Mouse (Mus musculus) kidney, adult 11 months (tissue): Measurements from ENCODE around the gene Hectd4.
"Not testable (repeated sequence)": the region's sequence is repeated elsewhere in the genome, so short reads cannot be mapped to it uniquely, and the experiment has no call there.

ENCODE experiments used
- DNase-seq: peaks from one replicate; pipeline ENCODE4 v3.0.0; 2022

Hectd4 gene

DNA sequence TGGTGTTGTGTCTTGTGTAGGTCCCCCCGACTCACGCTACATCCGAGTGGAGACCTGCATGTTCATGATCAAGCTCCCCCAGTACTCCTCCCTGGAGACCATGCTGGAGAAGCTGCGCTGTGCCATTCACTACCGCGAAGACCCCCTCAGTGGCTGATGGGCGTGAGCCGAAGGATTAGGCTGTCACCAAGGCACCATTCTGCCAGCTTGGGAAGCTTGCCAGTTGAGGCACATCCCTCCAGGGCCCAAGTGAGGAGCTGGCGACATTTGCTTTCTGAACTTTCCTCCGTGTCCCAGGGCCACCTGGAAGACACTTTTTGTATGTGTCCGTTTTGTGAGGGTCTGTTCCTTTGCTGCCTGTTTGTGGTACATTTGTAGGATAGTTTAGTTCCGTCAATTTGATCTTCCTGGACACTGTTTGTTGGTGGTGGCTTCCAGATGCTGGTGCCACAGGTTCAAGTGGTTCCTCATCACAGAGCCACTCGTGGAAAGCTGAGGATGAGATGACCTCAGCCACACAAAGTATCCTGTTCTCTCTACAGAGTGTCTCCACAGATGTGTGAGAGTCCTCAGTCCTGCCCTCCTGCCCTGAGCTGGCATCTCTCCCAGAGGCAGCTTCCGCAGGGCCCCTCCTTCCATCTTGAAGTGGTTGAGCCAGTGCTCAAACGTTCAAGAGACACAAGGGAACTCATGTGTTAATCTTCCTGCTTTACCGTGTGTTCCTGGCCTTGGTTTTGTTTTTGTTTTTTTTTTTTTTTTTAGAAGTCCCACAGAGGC is 146.6 kb downstream of the Hectd4 start:
- no peak for DNase-seq

GRCm38 (mm10) chr5:121367255-121367654 is 147.2 kb downstream of the Hectd4 start:
- no peak for DNase-seq

DNA sequence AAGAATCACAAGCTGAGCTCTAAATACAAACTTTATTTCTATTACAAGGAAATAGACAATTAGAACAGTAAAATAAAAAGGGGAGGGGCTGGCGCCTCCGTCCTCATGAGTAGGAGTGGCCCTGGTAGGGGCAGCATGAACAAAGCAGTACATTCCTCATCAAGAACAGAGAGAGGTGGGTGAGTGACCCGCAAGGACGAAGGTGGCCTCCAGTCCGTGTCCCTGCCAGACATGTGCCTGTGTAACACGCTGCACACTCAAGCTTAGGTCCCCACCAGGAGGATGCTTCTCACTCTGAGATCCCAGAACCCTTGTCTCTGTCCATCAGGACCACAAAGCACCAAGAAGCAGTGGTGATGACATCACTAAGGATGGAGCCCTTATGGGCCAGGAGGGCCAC is 151.7 kb downstream of the Hectd4 start:
- no peak for DNase-seq

DNA sequence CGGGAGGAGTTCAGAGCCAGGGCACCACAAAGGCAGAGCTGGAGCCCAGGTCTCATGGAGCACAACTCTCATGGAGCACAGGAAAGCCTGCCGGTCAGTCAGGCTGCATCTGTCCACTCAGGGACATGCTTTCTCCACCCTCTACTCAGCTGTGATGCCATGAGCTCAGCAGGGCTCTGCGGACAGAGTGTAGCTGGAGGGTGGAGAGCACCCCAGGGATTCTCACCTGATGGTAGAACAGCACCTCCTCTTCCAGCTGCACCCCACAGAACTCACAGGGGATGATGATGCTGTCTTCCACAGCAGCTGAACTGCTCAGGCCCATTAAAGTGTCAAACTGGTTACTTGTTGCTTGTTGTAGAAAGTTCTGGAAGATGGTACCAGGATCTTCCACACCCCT is 154.8 kb downstream of the Hectd4 start:
- no peak for DNase-seq

DNA sequence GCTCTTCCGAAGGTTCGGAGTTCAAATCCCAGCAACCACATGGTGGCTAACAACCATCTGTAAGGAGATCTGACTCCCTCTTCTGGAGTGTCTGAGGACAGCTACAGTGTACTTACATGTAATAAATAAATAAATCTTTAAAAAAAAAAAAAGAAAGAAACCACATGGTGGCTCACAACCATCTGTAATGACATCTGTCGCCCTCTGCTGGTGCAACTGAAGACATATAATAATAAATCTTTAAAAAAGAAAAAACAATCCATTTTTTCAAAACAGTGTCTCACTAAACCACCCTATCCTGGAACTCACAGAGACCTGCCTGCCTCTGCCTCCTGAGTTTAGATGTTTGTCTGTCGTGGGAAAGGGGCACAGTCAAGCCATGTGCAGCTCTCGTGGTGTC is 157.0 kb downstream of the Hectd4 start:
- DNase-seq = not testable (repeated sequence)

DNA sequence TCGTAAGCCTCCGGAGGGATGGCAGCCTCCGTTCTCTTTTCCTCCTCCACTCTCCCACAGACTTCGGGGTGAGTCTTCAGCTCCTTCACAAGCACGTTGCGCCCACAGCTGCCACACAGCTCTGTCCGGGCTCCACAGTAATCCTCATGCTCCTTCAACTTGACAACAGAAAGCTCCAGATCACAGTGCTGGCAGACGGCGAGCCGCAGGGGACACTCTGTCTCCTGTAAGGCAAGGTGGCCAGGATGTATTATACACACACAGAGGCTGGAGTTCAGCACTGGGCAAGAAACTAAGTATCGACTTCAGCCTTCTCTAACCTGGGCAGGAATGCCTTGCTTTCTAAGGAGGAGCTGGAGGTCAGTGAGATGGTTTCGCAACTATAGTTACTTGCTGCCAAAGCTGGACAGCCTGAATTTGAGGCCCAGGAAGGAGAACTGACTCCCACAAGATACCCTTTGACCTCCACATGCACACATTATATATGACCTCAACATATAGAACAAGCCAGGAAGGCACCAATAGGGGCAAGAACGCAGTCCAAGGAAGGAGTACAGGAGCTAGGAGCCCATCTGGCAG is 158.7 kb downstream of the Hectd4 start:
- DNase-seq = no peak

GRCm38 (mm10) chr5:121380692-121381091 is 160.7 kb downstream of the Hectd4 start:
- DNase-seq = no peak

- no peak for DNase-seq
Observed at GRCm38 (mm10) chr5:121383857-121384756, 164.1 kb downstream of the Hectd4 start.

- DNase-seq = peak; percentile 72
Observed at GRCm38 (mm10) chr5:121384757-121385460, 164.9 kb downstream of the Hectd4 start.

DNA sequence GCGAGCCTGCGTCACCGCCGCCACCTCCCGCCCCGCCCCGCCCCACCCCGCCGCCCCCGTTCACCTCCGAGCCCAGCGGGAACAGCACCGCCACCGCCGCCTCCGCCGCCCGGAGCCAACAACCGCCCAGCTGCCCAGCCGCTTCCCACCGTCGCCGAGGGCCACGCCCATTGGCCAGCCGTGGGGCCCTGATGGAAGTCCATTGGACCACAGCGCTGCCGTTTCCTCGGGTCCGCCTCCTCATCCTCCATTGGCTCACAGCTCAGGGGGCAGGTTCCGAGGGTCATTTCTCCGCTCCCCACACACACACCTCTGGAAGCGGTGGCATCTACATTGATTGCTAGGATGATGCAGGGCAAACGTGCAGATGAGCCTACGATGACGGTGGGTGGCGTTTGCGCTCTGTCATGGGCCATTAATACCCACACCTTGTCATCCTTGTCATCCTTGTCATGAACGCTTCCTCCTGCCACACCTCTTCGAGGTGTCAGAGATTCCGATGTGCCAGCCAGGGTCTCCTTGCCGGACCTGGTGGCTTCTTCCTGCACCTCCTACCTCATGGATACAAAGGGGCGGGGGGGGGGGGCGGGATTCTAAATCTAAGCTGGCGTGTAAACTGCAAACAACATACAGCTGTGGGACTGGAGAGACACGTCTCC is 165.6 kb downstream of the Hectd4 start, which contains the start of gene Trafd1:
Gene Trafd1, minus strand, starts transcription at position 172 of the 659 bp plus-strand sequence.
- DNase-seq = peak; percentile 96

- no peak for DNase-seq
Observed at GRCm38 (mm10) chr5:121386120-121386909, 166.3 kb downstream of the Hectd4 start.

GRCm38 (mm10) chr5:121387126-121387525 is 167.1 kb downstream of the Hectd4 start:
- DNase-seq = no peak

DNA sequence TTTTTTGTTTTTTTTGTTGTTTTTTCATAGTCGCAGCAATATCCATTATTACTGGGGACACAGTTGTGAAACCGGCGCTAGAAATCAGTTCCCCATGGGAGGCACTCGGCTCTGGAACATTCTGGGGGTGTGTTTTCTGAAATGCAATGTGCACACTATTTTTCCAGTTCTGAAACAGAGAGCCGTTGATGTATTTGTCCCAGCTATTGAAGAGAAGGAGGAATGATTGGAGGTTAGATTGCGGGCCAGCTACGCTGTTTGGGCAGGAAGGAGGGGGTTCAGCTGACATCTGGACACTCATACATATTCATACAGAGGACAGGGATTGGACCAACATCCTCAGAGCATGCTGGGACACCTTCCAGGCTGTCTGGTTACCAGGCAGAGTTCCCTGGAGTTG is 169.1 kb downstream of the Hectd4 start:
- no peak for DNase-seq

- DNase-seq = no peak
Observed at GRCm38 (mm10) chr5:121389691-121390090, 169.7 kb downstream of the Hectd4 start.

DNA sequence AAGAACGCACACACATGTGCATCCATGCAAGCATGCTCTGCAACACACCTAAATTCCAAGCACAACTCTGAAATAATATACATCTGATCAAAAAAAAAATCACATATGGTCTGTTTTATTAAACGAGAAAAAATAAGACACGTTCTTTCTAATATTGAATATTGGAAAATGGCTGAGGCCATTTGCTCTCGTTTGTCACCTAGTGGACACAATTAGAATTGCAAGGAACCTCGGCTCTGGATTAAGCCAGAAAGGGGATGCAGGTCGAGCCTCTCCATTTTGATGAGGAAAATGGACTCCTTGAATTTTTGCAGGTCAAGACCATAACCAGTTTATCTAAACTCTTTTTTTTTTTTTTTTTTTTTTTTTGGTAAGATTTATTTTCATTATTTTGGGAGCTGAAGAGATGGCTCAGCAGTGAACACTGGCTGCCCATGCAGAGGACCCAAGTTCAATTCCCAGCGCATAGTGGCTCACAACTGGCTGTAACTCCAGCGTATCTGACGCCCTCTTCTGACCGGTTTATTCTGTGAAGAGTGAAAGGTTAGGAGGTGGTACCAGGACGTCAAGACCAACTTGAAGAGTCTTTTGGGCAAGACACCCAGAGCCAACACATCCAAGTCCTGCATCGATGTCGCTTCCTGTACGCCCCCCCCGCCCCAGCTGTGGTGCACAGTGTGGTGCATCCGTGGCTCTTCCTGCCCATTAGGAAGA is 172.8 kb downstream of the Hectd4 start:
- no peak for DNase-seq

- no peak for DNase-seq
Observed at GRCm38 (mm10) chr5:121393402-121393801, 173.4 kb downstream of the Hectd4 start.

- no peak for DNase-seq
Observed at GRCm38 (mm10) chr5:121395621-121396020, 175.6 kb downstream of the Hectd4 start.

DNA sequence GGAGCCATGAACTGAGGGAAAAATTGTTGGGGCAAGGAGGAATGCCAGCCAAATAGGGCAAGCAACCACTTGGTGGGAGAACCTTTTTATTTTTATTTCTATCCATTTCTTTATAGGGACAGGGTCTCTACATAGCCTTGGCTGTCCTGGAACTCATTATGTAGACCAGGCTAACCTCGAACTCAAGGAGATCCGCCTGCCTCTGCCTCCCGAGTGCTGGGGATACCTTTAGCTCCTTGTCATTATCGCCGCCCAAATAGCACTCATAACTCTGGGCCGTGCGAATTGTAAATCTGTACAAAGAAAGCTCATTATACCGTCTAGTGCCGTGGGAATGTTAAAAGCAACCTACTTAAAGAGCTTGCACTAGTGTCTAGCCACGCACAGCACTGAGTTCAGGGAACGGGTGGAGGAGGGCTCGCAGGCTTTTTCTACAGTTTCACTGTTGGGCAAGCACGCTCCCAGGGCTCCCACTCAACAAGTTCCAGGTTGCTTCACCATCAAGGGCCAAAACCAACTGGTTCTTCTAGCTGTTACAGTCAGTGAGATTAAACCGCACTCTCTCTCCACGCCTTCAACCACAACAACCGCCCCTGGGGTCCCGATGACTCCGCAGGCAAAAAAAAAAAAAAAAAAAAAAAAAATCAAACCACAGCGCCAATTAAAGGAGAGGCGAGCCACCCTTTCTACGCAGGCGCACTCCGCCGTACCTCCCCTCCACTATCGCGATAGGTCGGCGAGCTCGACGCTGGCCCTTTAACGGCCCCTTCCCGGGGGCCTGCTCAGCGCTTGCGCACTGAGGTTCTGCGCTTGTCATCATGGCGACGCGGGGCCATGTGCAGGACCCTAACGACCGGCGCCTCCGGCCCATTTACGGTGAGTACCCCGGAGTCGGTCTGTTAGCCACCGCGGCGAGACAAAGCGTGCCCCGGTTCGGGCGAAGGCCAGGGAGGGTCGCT is 177.4 kb downstream of the Hectd4 start, which contains the start of gene Naa25:
Gene Naa25, plus strand, starts transcription at position 750 of the 959 bp plus-strand sequence.
- peak; percentile 93 for DNase-seq
